Mouse (Mus musculus): ENCODE results near the gene Gpsm1. TPM values are rescaled to one million over a fixed set of nuclear protein-coding genes. Genes with fewer than 3 reads are reported as not detected.

Gene Gpsm1
- polyA plus RNA-seq, 1 experiment from 2014 or later = 24.0 TPM

- no peaks in the 10 kb centered on the region for H3K36me3 ChIP-seq (ENCODE audit: control insufficient read depth, insufficient read depth, low read length)
- no peaks in the 10 kb centered on the region for H3K9me3 ChIP-seq (ENCODE audit: control insufficient read depth, low read depth, low read length)
- peak overlapping the region; percentile 95; the same call in 1 of the 2 replicates for H3K9ac ChIP-seq (replicated peaks; ENCODE audit: low read depth, low read length)
- H3K4me3 ChIP-seq (ENCODE audit: low read depth, low read length) = peak overlapping the region; percentile 90; the same call in 1 of the 2 replicates
- ATAC-seq (ENCODE audit: insufficient number of reproducible peaks, insufficient read depth, low FRiP score, low read depth) = no peak
- peaks cover 34% of the 10 kb centered on the region for H3K4me1 ChIP-seq (ENCODE audit: control insufficient read depth, insufficient read depth, low read length)
- H3K4me2 ChIP-seq (replicated peaks; ENCODE audit: low read depth, low read length) = peak overlapping the region; percentile 84
- H3K27ac ChIP-seq (ENCODE audit: low read length) = peak overlapping the region; percentile 96
- 33% methylated on average over 13 of the region's 13 CpGs for WGBS
- H3K27me3 ChIP-seq (ENCODE audit: control insufficient read depth, insufficient read depth, low read length) = no peaks in the 10 kb centered on the region
These were observed 839 bp upstream of the Gpsm1 start for GRCm38 (mm10) chr2:26314281-26315071.

- H3K27me3 ChIP-seq (ENCODE audit: control insufficient read depth, insufficient read depth, low read length) = no peaks in the 10 kb centered on the region
- 2% methylated on average over 11 of the region's 11 CpGs for whole genome bisulfite sequencing
- peak; percentile 54 for ATAC-seq (ENCODE audit: insufficient number of reproducible peaks, insufficient read depth, low FRiP score, low read depth)
- H3K9ac ChIP-seq (replicated peaks; ENCODE audit: low read depth, low read length) = peak overlapping the region; percentile 95
- peak overlapping the region; percentile 90 for H3K4me3 ChIP-seq (ENCODE audit: low read depth, low read length)
- H3K9me3 ChIP-seq (ENCODE audit: control insufficient read depth, low read depth, low read length) = no peaks in the 10 kb centered on the region
- peaks cover 33% of the 10 kb centered on the region for H3K4me1 ChIP-seq (ENCODE audit: control insufficient read depth, insufficient read depth, low read length)
- H3K36me3 ChIP-seq (ENCODE audit: control insufficient read depth, insufficient read depth, low read length) = 0 out of 2 replicates have a peak, but pooled peaks cover 4% of the 10 kb centered on the region
- H3K27ac ChIP-seq (ENCODE audit: low read length) = peak overlapping the region; percentile 96
- H3K4me2 ChIP-seq (replicated peaks; ENCODE audit: low read depth, low read length) = peak overlapping the region; percentile 84
These were observed 603 bp downstream of the Gpsm1 start for GRCm38 (mm10) chr2:26315925-26316311.

GRCm38 (mm10) chr2:26316576-26317246 is 1.4 kb downstream of the Gpsm1 start:
- WGBS = 49% methylated on average over 9 of the region's 9 CpGs

GRCm38 (mm10) chr2:26317371-26317770 is 2.1 kb downstream of the Gpsm1 start:
- peak overlapping the region; percentile 84 for H3K4me2 ChIP-seq (replicated peaks; ENCODE audit: low read depth, low read length)
- ATAC-seq (ENCODE audit: insufficient number of reproducible peaks, insufficient read depth, low FRiP score, low read depth) = no peak
- peak overlapping the region; percentile 90 for H3K4me3 ChIP-seq (ENCODE audit: low read depth, low read length)
- H3K27ac ChIP-seq (ENCODE audit: low read length) = peak overlapping the region; percentile 96; the same call in 1 of the 2 replicates
- H3K9ac ChIP-seq (replicated peaks; ENCODE audit: low read depth, low read length) = peak overlapping the region; percentile 95; the same call in 1 of the 2 replicates
- peaks cover 33% of the 10 kb centered on the region for H3K4me1 ChIP-seq (ENCODE audit: control insufficient read depth, insufficient read depth, low read length)
- H3K9me3 ChIP-seq (ENCODE audit: control insufficient read depth, low read depth, low read length) = no peaks in the 10 kb centered on the region
- H3K36me3 ChIP-seq (ENCODE audit: control insufficient read depth, insufficient read depth, low read length) = peaks cover 7% of the 10 kb centered on the region; the same call in 1 of the 2 replicates
- WGBS = 55% methylated on average over 3 of the region's 3 CpGs
- no peaks in the 10 kb centered on the region for H3K27me3 ChIP-seq (ENCODE audit: control insufficient read depth, insufficient read depth, low read length)

More at GRCm38 (mm10) chr2:26316576-26317246, 1.4 kb downstream of the Gpsm1 start:
- Histone ChIP-seq H3K4me1 (ENCODE audit: control insufficient read depth, insufficient read depth, low read length) (peaks cover 33% of the 10 kb centered on the region), H3K4me3 (ENCODE audit: low read depth, low read length) (peak overlapping the region; percentile 90), H3K9ac (replicated peaks; ENCODE audit: low read depth, low read length) (peak overlapping the region; percentile 95), H3K27me3 (ENCODE audit: control insufficient read depth, insufficient read depth, low read length) (no peaks in the 10 kb centered on the region), H3K4me2 (replicated peaks; ENCODE audit: low read depth, low read length) (peak overlapping the region; percentile 84), H3K9me3 (ENCODE audit: control insufficient read depth, low read depth, low read length) (no peaks in the 10 kb centered on the region), H3K36me3 (ENCODE audit: control insufficient read depth, insufficient read depth, low read length) (0 out of 2 replicates have a peak, but pooled peaks cover 4% of the 10 kb centered on the region), H3K27ac (ENCODE audit: low read length) (peak overlapping the region; percentile 96)
- no peak for ATAC-seq (ENCODE audit: insufficient number of reproducible peaks, insufficient read depth, low FRiP score, low read depth)

- Histone ChIP-seq H3K4me1 (ENCODE audit: control insufficient read depth, insufficient read depth, low read length) (peaks cover 33% of the 10 kb centered on the region), H3K9ac (replicated peaks; ENCODE audit: low read depth, low read length) (no peak overlapping the region), H3K27me3 (ENCODE audit: control insufficient read depth, insufficient read depth, low read length) (no peaks in the 10 kb centered on the region), H3K4me3 (ENCODE audit: low read depth, low read length) (no peak overlapping the region), H3K27ac (ENCODE audit: low read length) (no peak overlapping the region), H3K36me3 (ENCODE audit: control insufficient read depth, insufficient read depth, low read length) (peaks cover 15% of the 10 kb centered on the region), H3K9me3 (ENCODE audit: control insufficient read depth, low read depth, low read length) (no peaks in the 10 kb centered on the region), H3K4me2 (replicated peaks; ENCODE audit: low read depth, low read length) (no peak overlapping the region)
- no peak for ATAC-seq (ENCODE audit: insufficient number of reproducible peaks, insufficient read depth, low FRiP score, low read depth)
- 91% methylated on average over 3 of the region's 3 CpGs for WGBS
These were observed 2.8 kb downstream of the Gpsm1 start for GRCm38 (mm10) chr2:26317991-26318672.

GRCm38 (mm10) chr2:26319109-26319508 is 3.8 kb downstream of the Gpsm1 start:
- no peaks in the 10 kb centered on the region for H3K9me3 ChIP-seq (ENCODE audit: control insufficient read depth, low read depth, low read length)
- no peak overlapping the region for H3K4me2 ChIP-seq (replicated peaks; ENCODE audit: low read depth, low read length)
- WGBS = 88% methylated on average over 9 of the region's 9 CpGs
- H3K4me3 ChIP-seq (ENCODE audit: low read depth, low read length) = no peak overlapping the region
- no peak for ATAC-seq (ENCODE audit: insufficient number of reproducible peaks, insufficient read depth, low FRiP score, low read depth)
- peaks cover 24% of the 10 kb centered on the region for H3K36me3 ChIP-seq (ENCODE audit: control insufficient read depth, insufficient read depth, low read length)
- no peaks in the 10 kb centered on the region for H3K27me3 ChIP-seq (ENCODE audit: control insufficient read depth, insufficient read depth, low read length)
- H3K4me1 ChIP-seq (ENCODE audit: control insufficient read depth, insufficient read depth, low read length) = peaks cover 28% of the 10 kb centered on the region
- no peak overlapping the region for H3K9ac ChIP-seq (replicated peaks; ENCODE audit: low read depth, low read length)
- H3K27ac ChIP-seq (ENCODE audit: low read length) = no peak overlapping the region

- no peak for ATAC-seq (ENCODE audit: insufficient number of reproducible peaks, insufficient read depth, low FRiP score, low read depth)
These were observed 4.4 kb downstream of the Gpsm1 start for GRCm38 (mm10) chr2:26319519-26320244.

More at GRCm38 (mm10) chr2:26319519-26320244, 4.4 kb downstream of the Gpsm1 start:
- Histone ChIP-seq H3K27ac (ENCODE audit: low read length) (no peak overlapping the region), H3K9ac (replicated peaks; ENCODE audit: low read depth, low read length) (no peak overlapping the region), H3K4me1 (ENCODE audit: control insufficient read depth, insufficient read depth, low read length) (peaks cover 24% of the 10 kb centered on the region), H3K4me2 (replicated peaks; ENCODE audit: low read depth, low read length) (no peak overlapping the region), H3K36me3 (ENCODE audit: control insufficient read depth, insufficient read depth, low read length) (peaks cover 30% of the 10 kb centered on the region), H3K27me3 (ENCODE audit: control insufficient read depth, insufficient read depth, low read length) (no peaks in the 10 kb centered on the region), H3K9me3 (ENCODE audit: control insufficient read depth, low read depth, low read length) (no peaks in the 10 kb centered on the region), H3K4me3 (ENCODE audit: low read depth, low read length) (no peak overlapping the region)
- 85% methylated on average over 13 of the region's 13 CpGs for WGBS
